Mouse (Mus musculus) hindbrain, embryonic 13.5 days (tissue): ENCODE data around the gene Kcnn3. TPM values are rescaled to one million over a fixed set of nuclear protein-coding genes. Genes with fewer than 3 reads are reported as not detected.

Source experiments
- ATAC-seq: fragments of 200-750 bp; cut with Nextera tagmentation; 2 replicates; pipeline ENCODE4 v1.8.0; 2017; ENCODE audit warnings: moderate TSS enrichment; ENCODE audit not compliant: low FRiP score
- H3K27ac ChIP-seq: fragments of 300-500 bp; sonication (generic); 2 replicates; pipeline ENCODE4 v1.5.1; 2015; ENCODE audit warnings: inconsistent platforms, mild to moderate bottlenecking, moderate library complexity
- H3K27me3 ChIP-seq: fragments of 300-500 bp; sonication (generic); 2 replicates; pipeline ENCODE4 v1.6.1; 2015; ENCODE audit warnings: mild to moderate bottlenecking, inconsistent platforms
- H3K36me3 ChIP-seq: fragments of 300-500 bp; sonication (generic); 2 replicates; pipeline ENCODE4 v1.6.1; 2015; ENCODE audit warnings: mild to moderate bottlenecking, inconsistent platforms
- H3K4me1 ChIP-seq: fragments of 300-500 bp; sonication (generic); replicated peaks from 2 replicates; pipeline ENCODE4 v1.6.1; 2015; ENCODE audit warnings: inconsistent platforms
- H3K4me2 ChIP-seq: fragments of 300-500 bp; sonication (generic); 2 replicates; pipeline ENCODE4 v1.6.1; 2015; ENCODE audit warnings: inconsistent platforms, mild to moderate bottlenecking, moderate library complexity
- H3K4me3 ChIP-seq: fragments of 300-500 bp; sonication (generic); 2 replicates; pipeline ENCODE4 v1.5.1; 2015; ENCODE audit warnings: mild to moderate bottlenecking, inconsistent platforms
- H3K9ac ChIP-seq: fragments of 300-500 bp; sonication (generic); 2 replicates; pipeline ENCODE4 v1.6.1; 2015; ENCODE audit warnings: mild to moderate bottlenecking, inconsistent platforms
- H3K9me3 ChIP-seq: fragments of 300-500 bp; sonication (generic); 2 replicates; pipeline ENCODE4 v1.6.1; 2016; ENCODE audit warnings: inconsistent platforms
- WGBS: fragments of 180-500 bp; shearing (Covaris S2); methylation state at CpG from one replicate; pipeline ENCODE4 v1.1.7; 2015; 5-methylcytosine and 5-hydroxymethylcytosine counted together
- polyA plus RNA-seq: library from polyadenylated mRNA; unstranded; fragments of >200 nt; fragmentation: Nextera tagmentation; extraction: Ambion mirVana; gene quantifications from 2 replicates; pipeline ENCODE4 v1.2.1, GENCODE M21; 2015

The Kcnn3 gene
- polyA plus RNA-seq, 1 experiment from 2014 or later: 6.6 TPM

- H3K27me3 ChIP-seq: no peaks in the 10 kb centered on the region
- H3K4me3 ChIP-seq: no peak overlapping the region
- peak overlapping the region; percentile 60 for H3K27ac ChIP-seq
- H3K9ac ChIP-seq: no peak overlapping the region
- ATAC-seq: no peak
- 48% methylated on average over 7 of the region's 7 CpGs for WGBS
- H3K4me1 ChIP-seq: peaks cover 36% of the 10 kb centered on the region
- no peak overlapping the region for H3K4me2 ChIP-seq
- 0 out of 2 replicates have a peak, but pooled peaks cover 3% of the 10 kb centered on the region for H3K36me3 ChIP-seq
- H3K9me3 ChIP-seq: peaks cover 4% of the 10 kb centered on the region
These were observed 81.1 kb downstream of the Kcnn3 start for GRCm38 (mm10) chr3:89601060-89601459.

- H3K27me3 ChIP-seq: no peaks in the 10 kb centered on the region
- 93% methylated on average over 5 of the region's 5 CpGs for WGBS
These were observed 83.3 kb downstream of the Kcnn3 start for GRCm38 (mm10) chr3:89603300-89603699.

GRCm38 (mm10) chr3:89605235-89605634 lies 85.3 kb downstream of the Kcnn3 start:
- ATAC-seq: peak; percentile 12; the same call in 1 of the 2 replicates

More at GRCm38 (mm10) chr3:89603300-89603699, 83.3 kb downstream of the Kcnn3 start:
- Histone ChIP-seq H3K9me3 (peaks cover 4% of the 10 kb centered on the region), H3K9ac (no peak overlapping the region), H3K36me3 (0 out of 2 replicates have a peak, but pooled peaks cover 3% of the 10 kb centered on the region), H3K4me3 (no peak overlapping the region), H3K4me1 (peaks cover 54% of the 10 kb centered on the region), H3K4me2 (no peak overlapping the region), H3K27ac (no peak overlapping the region)
- ATAC-seq: no peak

GRCm38 (mm10) chr3:89607327-89607726 lies 87.4 kb downstream of the Kcnn3 start:
- Histone ChIP-seq H3K4me2 (no peak overlapping the region), H3K9me3 (no peaks in the 10 kb centered on the region), H3K4me3 (no peak overlapping the region), H3K4me1 (peaks cover 44% of the 10 kb centered on the region), H3K27me3 (no peaks in the 10 kb centered on the region; the same call in 1 of the 2 replicates), H3K9ac (no peak overlapping the region), H3K27ac (no peak overlapping the region), H3K36me3 (no peaks in the 10 kb centered on the region)
- ATAC-seq: no peak
- 52% methylated on average over 1 of the region's 1 CpGs for WGBS

More at GRCm38 (mm10) chr3:89605235-89605634, 85.3 kb downstream of the Kcnn3 start:
- H3K9ac ChIP-seq: peak overlapping the region; percentile 14; the same call in 1 of the 2 replicates
- no peak overlapping the region for H3K4me2 ChIP-seq
- H3K4me1 ChIP-seq: peaks cover 53% of the 10 kb centered on the region
- H3K9me3 ChIP-seq: no peaks in the 10 kb centered on the region
- no peak overlapping the region for H3K4me3 ChIP-seq
- peak overlapping the region; percentile 55; the same call in 1 of the 2 replicates for H3K27ac ChIP-seq
- 47% methylated on average over 5 of the region's 5 CpGs for WGBS
- H3K36me3 ChIP-seq: no peaks in the 10 kb centered on the region
- no peaks in the 10 kb centered on the region; the same call in 1 of the 2 replicates for H3K27me3 ChIP-seq

GRCm38 (mm10) chr3:89612048-89612447 lies 92.1 kb downstream of the Kcnn3 start:
- Histone ChIP-seq H3K9ac (no peak overlapping the region), H3K4me2 (no peak overlapping the region), H3K4me1 (peaks cover 41% of the 10 kb centered on the region), H3K27ac (no peak overlapping the region), H3K27me3 (no peaks in the 10 kb centered on the region; the same call in 1 of the 2 replicates), H3K36me3 (no peaks in the 10 kb centered on the region), H3K9me3 (no peaks in the 10 kb centered on the region), H3K4me3 (no peak overlapping the region)
- ATAC-seq: no peak
- 82% methylated on average over 5 of the region's 5 CpGs for WGBS

- Histone ChIP-seq H3K9me3 (no peaks in the 10 kb centered on the region), H3K27ac (peak overlapping the region; percentile 88), H3K36me3 (no peaks in the 10 kb centered on the region), H3K27me3 (no peaks in the 10 kb centered on the region; the same call in 1 of the 2 replicates), H3K4me1 (peaks cover 33% of the 10 kb centered on the region), H3K4me3 (no peak overlapping the region), H3K9ac (peak overlapping the region; percentile 36; the same call in 1 of the 2 replicates), H3K4me2 (peak overlapping the region; percentile 15; the same call in 1 of the 2 replicates)
- 24% methylated on average over 18 of the region's 18 CpGs for WGBS
- peak; percentile 88 for ATAC-seq
These were observed 93.9 kb downstream of the Kcnn3 start for GRCm38 (mm10) chr3:89613526-89614523.

- Histone ChIP-seq H3K9me3 (no peaks in the 10 kb centered on the region), H3K9ac (no peak overlapping the region), H3K27ac (no peak overlapping the region), H3K27me3 (no peaks in the 10 kb centered on the region), H3K36me3 (no peaks in the 10 kb centered on the region), H3K4me2 (no peak overlapping the region), H3K4me1 (peaks cover 36% of the 10 kb centered on the region), H3K4me3 (no peak overlapping the region)
- no peak for ATAC-seq
- 71% methylated on average over 6 of the region's 6 CpGs for WGBS
These were observed 96.9 kb downstream of the Kcnn3 start for GRCm38 (mm10) chr3:89616861-89617260.

- whole genome bisulfite sequencing: 97% methylated on average over 2 of the region's 2 CpGs
- H3K9me3 ChIP-seq: no peaks in the 10 kb centered on the region
These were observed 97.4 kb downstream of the Kcnn3 start for GRCm38 (mm10) chr3:89617360-89617759.

GRCm38 (mm10) chr3:89622825-89623224 lies 102.9 kb downstream of the Kcnn3 start:
- Histone ChIP-seq H3K9me3 (no peaks in the 10 kb centered on the region), H3K4me3 (no peak overlapping the region), H3K4me2 (no peak overlapping the region), H3K9ac (no peak overlapping the region), H3K27ac (peak overlapping the region; percentile 67), H3K4me1 (peaks cover 58% of the 10 kb centered on the region), H3K27me3 (no peaks in the 10 kb centered on the region), H3K36me3 (no peaks in the 10 kb centered on the region)
- WGBS: 5% methylated on average over 6 of the region's 6 CpGs
- peak; percentile 74 for ATAC-seq

More at GRCm38 (mm10) chr3:89617360-89617759, 97.4 kb downstream of the Kcnn3 start:
- Histone ChIP-seq H3K4me3 (no peak overlapping the region), H3K4me2 (no peak overlapping the region), H3K36me3 (no peaks in the 10 kb centered on the region), H3K9ac (no peak overlapping the region), H3K4me1 (peaks cover 39% of the 10 kb centered on the region), H3K27ac (no peak overlapping the region), H3K27me3 (no peaks in the 10 kb centered on the region)
- ATAC-seq: no peak

- H3K27me3 ChIP-seq: no peaks in the 10 kb centered on the region
- H3K4me2 ChIP-seq: no peak overlapping the region
- peaks cover 58% of the 10 kb centered on the region for H3K4me1 ChIP-seq
- no peak overlapping the region for H3K9ac ChIP-seq
- ATAC-seq: no peak
- WGBS: 22% methylated on average over 4 of the region's 4 CpGs
- no peak overlapping the region for H3K4me3 ChIP-seq
- no peaks in the 10 kb centered on the region for H3K9me3 ChIP-seq
- H3K27ac ChIP-seq: peak overlapping the region; percentile 31; the same call in 1 of the 2 replicates
- no peaks in the 10 kb centered on the region for H3K36me3 ChIP-seq
These were observed 103.6 kb downstream of the Kcnn3 start for GRCm38 (mm10) chr3:89623531-89623930.

GRCm38 (mm10) chr3:89624001-89624400 lies 104.0 kb downstream of the Kcnn3 start:
- H3K4me2 ChIP-seq: no peak overlapping the region
- 56% methylated on average over 6 of the region's 6 CpGs for WGBS
- peaks cover 56% of the 10 kb centered on the region for H3K4me1 ChIP-seq
- ATAC-seq: no peak
- H3K9me3 ChIP-seq: no peaks in the 10 kb centered on the region
- no peaks in the 10 kb centered on the region for H3K36me3 ChIP-seq
- H3K4me3 ChIP-seq: no peak overlapping the region
- peak overlapping the region; percentile 31 for H3K27ac ChIP-seq
- no peaks in the 10 kb centered on the region for H3K27me3 ChIP-seq
- H3K9ac ChIP-seq: no peak overlapping the region

GRCm38 (mm10) chr3:89624814-89625445 lies 105.0 kb downstream of the Kcnn3 start:
- Histone ChIP-seq H3K27ac (peak overlapping the region; percentile 72), H3K4me3 (no peak overlapping the region), H3K9me3 (no peaks in the 10 kb centered on the region), H3K4me1 (peaks cover 56% of the 10 kb centered on the region), H3K36me3 (no peaks in the 10 kb centered on the region), H3K9ac (no peak overlapping the region; the same call in 1 of the 2 replicates), H3K27me3 (no peaks in the 10 kb centered on the region), H3K4me2 (no peak overlapping the region)
- WGBS: 70% methylated on average over 5 of the region's 5 CpGs
- ATAC-seq: no peak
